Mouse (Mus musculus) layer of hippocampus, adult 11-12 months (tissue): ENCODE measurements at regions not wholly inside any gene's neighbourhood (a gene's known extent, or its start where the extent isn't known, plus 50 kb on each side); places are given as distances from the start of the nearest gene placed in this dataset.

Experiments used
- DNase-seq: peaks from one replicate; pipeline ENCODE4 v3.0.0; 2022; ENCODE audit warnings: low spot score

GRCm38 (mm10) chr13:28644846-28645574, 308.5 kb downstream of the Sox4 start:
- DNase-seq: no peak

GRCm38 (mm10) chr13:28640826-28641225, 312.7 kb downstream of the Sox4 start:
- DNase-seq: no peak

- no peak for DNase-seq
Observed at GRCm38 (mm10) chr13:28635230-28635950, 318.1 kb downstream of the Sox4 start.

- DNase-seq: no peak
Observed at GRCm38 (mm10) chr13:28633541-28634041, 319.9 kb downstream of the Sox4 start.

GRCm38 (mm10) chr13:28629431-28630331, 323.8 kb downstream of the Sox4 start:
- no peak for DNase-seq

- DNase-seq: no peak
Observed at GRCm38 (mm10) chr13:28628751-28629150, 324.8 kb downstream of the Sox4 start.

- no peak for DNase-seq
Observed at GRCm38 (mm10) chr13:28618961-28619360, 334.6 kb downstream of the Sox4 start.

GRCm38 (mm10) chr13:28617503-28617902, 336.0 kb downstream of the Sox4 start:
- DNase-seq: peak; percentile 36

- peak; percentile 10 for DNase-seq
Observed at GRCm38 (mm10) chr13:28616645-28617381, 336.7 kb downstream of the Sox4 start.

GRCm38 (mm10) chr13:28607551-28608114, 345.9 kb downstream of the Sox4 start:
- DNase-seq: no peak

- DNase-seq: no peak
Observed at GRCm38 (mm10) chr13:28606651-28607050, 346.9 kb downstream of the Sox4 start.

- DNase-seq: no peak
Observed at GRCm38 (mm10) chr13:28605833-28606232, 347.7 kb downstream of the Sox4 start.

GRCm38 (mm10) chr13:28604016-28604415, 346.7 kb downstream of the Gm11361 start:
- no peak for DNase-seq

- no peak for DNase-seq
Observed at GRCm38 (mm10) chr13:28600792-28601191, 343.5 kb downstream of the Gm11361 start.

GRCm38 (mm10) chr13:28596367-28596766, 339.0 kb downstream of the Gm11361 start:
- no peak for DNase-seq

- no peak for DNase-seq
Observed at GRCm38 (mm10) chr13:28592176-28592575, 334.8 kb downstream of the Gm11361 start.

GRCm38 (mm10) chr13:28587977-28588376, 330.6 kb downstream of the Gm11361 start:
- no peak for DNase-seq

- no peak for DNase-seq
Observed at GRCm38 (mm10) chr13:28586693-28587092, 329.4 kb downstream of the Gm11361 start.

- no peak for DNase-seq
Observed at GRCm38 (mm10) chr13:28586140-28586539, 328.8 kb downstream of the Gm11361 start.

GRCm38 (mm10) chr13:28583617-28584016, 326.3 kb downstream of the Gm11361 start:
- no peak for DNase-seq

GRCm38 (mm10) chr13:28575202-28575851, 318.0 kb downstream of the Gm11361 start:
- no peak for DNase-seq
